Mouse (Mus musculus) embryonic fibroblast, embryonic 13.5 days (primary cell): ENCODE measurements around the gene Prox1.

Source experiments
- CTCF ChIP-seq: IDR thresholded peaks from 2 replicates; pipeline ENCODE4 v1.5.1; 2011; ENCODE audit warnings: mild to moderate bottlenecking, control low read depth, low read length, moderate library complexity, borderline replicate concordance; ENCODE audit not compliant: insufficient read depth
- POLR2A ChIP-seq: IDR thresholded peaks from 2 replicates; pipeline ENCODE4 v1.6.1; 2011; ENCODE audit warnings: low read depth, mild to moderate bottlenecking, control low read depth, low read length, moderate library complexity

DNA sequence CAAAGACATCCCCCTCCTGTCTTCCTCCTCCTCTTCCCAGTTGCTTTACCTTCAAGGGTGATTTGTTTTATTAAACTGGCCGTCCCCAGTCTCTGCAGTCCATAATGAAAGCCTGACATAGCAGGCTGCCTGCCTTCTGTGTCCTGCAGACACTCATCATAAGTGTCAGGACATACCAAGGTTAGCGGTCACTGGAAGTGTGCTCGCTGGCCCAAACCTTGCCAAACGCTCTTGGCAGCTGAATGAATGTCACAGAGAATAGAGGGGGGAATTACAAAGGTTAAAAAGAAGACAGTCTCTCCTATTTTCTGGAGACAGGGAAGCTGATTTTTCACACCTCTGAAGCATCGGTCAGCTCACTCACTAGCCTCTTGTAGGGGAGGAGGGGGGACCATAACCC is 42.6 kb downstream of the Prox1 start:
- no peak for TF ChIP-seq CTCF
- no peak for TF ChIP-seq POLR2A
